Mouse (Mus musculus): ENCODE measurements around the gene Tmpo. TPM values are rescaled to one million over a fixed set of nuclear protein-coding genes. Genes with fewer than 3 reads are reported as not detected.

Tmpo gene
- total and polyA plus RNA-seq, 3 experiments = 13.9 to 40.1 (median 39.8) TPM

DNA sequence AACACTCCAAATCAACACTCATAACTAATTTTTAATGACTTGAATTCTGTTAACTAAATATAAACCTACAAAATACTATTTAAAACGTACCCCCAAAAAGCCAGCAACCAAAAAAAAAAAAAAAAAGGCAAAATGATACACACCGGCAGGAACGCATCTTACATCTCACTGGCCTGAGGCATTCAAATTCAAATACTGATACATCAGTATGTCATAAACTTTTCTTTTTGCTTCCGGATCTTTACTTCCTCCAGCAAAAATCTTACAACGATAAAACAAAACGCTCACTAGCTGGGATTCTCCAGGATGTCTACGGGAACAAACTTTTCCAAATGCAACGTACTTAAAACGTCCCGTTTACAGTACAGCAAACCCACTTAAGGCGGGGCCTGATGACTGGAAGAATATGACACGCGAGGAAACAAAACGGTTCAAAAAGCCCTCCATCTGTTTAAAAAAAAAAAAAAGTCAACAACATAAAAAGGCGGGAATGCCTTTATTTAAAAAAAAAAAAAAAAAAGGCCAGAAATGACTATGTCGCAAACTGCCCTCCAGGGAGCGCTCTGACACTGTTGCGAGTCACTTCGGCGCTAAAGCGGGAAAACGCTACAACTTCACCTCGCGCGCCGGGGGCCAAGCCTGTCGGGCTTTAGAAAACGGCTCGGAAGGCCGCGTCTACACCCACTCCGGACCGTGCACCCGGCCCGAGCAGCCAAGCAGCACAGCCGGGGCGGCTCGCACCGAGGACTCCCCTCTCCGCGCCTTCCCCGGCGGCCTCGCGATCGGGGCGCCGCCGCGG lies 10.8 kb downstream of the Tmpo start:
- Histone ChIP-seq H3K4me3 (peak overlapping the region; percentile 95), H3K27ac (peak overlapping the region; percentile 99), H3K4me1 (ENCODE audit: control insufficient read depth, insufficient read depth, low read length) (peaks cover 7% of the 10 kb centered on the region), H3K36me3 (ENCODE audit: control insufficient read depth, insufficient read depth, low read length) (peaks cover 12% of the 10 kb centered on the region), H3K27me3 (ENCODE audit: control insufficient read depth, insufficient read depth, low read length) (no peaks in the 10 kb centered on the region), H3K9ac (ENCODE audit: low read depth, low read length) (peak overlapping the region; percentile 94), H3K79me2 (replicated peaks; ENCODE audit: control insufficient read depth, insufficient read depth, low read length) (no peaks in the 10 kb centered on the region; the same call in none of the 2 replicates)
- DNase-seq = peak; percentile 86 to 89
- 1% methylated on average over 49 of the region's 50 CpGs for WGBS
- TF ChIP-seq CTCF (IDR thresholded peaks at IDR 0.05) (peak; percentile 88), POLR2A (IDR thresholded peaks at IDR 0.05; ENCODE audit: insufficient read depth, low read depth, low read length) (peak; percentile 52; the same call in 1 of the 2 replicates), EP300 (IDR thresholded peaks at IDR 0.05; ENCODE audit: insufficient read depth, low read depth, low read length) (peak; percentile 66; the same call in 1 of the 2 replicates)
- intact Hi-C loops (cut with DNase I) = loop anchor here (1.0 kb wide), 1 partner anchor 18 kb away; no protein-coding TSS in a partner anchor

DNA sequence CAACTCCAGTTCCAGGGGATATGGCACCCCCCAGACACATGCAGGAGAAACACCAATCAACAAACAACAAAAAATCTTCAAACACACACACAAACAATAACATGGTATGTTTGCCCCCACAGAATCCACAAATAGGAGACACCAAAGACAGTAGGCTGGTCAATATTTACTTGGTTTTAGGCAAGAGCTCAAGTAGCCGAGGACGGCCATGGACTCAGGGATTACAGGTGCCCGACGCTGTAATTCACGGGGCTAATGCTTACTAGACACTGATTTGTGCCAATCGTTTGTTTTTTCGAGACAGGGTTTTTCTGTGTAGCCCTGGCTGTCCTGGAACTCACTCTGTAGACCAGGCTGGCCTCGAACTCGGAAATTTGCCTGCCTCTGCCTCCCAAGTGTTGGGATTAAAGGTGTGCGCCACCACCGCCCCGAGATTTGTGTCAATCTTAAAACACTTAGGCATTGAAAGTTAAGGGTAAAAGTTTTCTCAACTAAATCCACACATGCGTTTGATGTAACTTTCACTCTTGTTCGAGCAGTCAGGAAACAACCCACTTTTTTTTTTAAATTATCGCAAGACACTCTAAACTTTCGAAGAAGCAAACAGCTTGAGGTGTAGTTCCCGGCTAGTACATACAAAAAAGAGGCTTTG lies 11.6 kb downstream of the Tmpo start:
- no peak for TF ChIP-seq EP300 (IDR thresholded peaks at IDR 0.05; ENCODE audit: insufficient read depth, low read depth, low read length)
- no peak for TF ChIP-seq CTCF (IDR thresholded peaks at IDR 0.05)
- TF ChIP-seq POLR2A (IDR thresholded peaks at IDR 0.05; ENCODE audit: insufficient read depth, low read depth, low read length) = no peak
- Histone ChIP-seq H3K79me2 (replicated peaks; ENCODE audit: control insufficient read depth, insufficient read depth, low read length) (no peaks in the 10 kb centered on the region; the same call in none of the 2 replicates), H3K9ac (ENCODE audit: low read depth, low read length) (no peak overlapping the region; the same call in 1 of the 2 replicates), H3K27me3 (ENCODE audit: control insufficient read depth, insufficient read depth, low read length) (no peaks in the 10 kb centered on the region), H3K27ac (no peak overlapping the region), H3K36me3 (ENCODE audit: control insufficient read depth, insufficient read depth, low read length) (peaks cover 18% of the 10 kb centered on the region), H3K4me3 (peak overlapping the region; percentile 95), H3K4me1 (ENCODE audit: control insufficient read depth, insufficient read depth, low read length) (peaks cover 7% of the 10 kb centered on the region)
- no peak for DNase-seq
- intact Hi-C loops (cut with DNase I) = loop anchor here (1.0 to 2.0 kb wide), 2 partner anchors 19 to 67 kb away; no protein-coding TSS in a partner anchor
- 20% methylated on average over 17 of the region's 17 CpGs for WGBS

DNA sequence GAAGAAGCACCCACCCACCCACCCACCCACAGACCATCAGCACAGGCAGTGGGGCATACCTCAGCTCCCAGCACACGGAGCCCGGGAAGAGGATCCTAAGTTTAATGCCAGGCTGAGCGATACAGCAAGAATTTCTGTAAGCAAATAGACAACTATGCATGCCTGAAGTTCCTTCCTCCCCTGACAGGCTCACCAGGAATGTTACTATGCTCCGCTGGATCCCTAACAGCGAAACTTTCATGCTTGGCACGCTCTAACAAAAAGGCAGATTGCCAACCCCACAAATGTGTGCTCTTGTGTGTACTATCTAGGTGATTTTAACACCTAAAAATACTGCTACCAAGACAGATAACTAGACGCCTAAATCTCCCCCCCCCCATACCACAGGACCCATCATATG lies 13.8 kb downstream of the Tmpo start:
- Histone ChIP-seq H3K4me3 (peak overlapping the region; percentile 23; the same call in 1 of the 2 replicates), H3K79me2 (replicated peaks; ENCODE audit: control insufficient read depth, insufficient read depth, low read length) (no peaks in the 10 kb centered on the region; the same call in none of the 2 replicates), H3K4me1 (ENCODE audit: control insufficient read depth, insufficient read depth, low read length) (peaks cover 8% of the 10 kb centered on the region), H3K36me3 (ENCODE audit: control insufficient read depth, insufficient read depth, low read length) (peaks cover 26% of the 10 kb centered on the region), H3K27ac (peak overlapping the region; percentile 8; the same call in 1 of the 2 replicates), H3K9ac (ENCODE audit: low read depth, low read length) (0 out of 2 replicates have a peak overlapping the region, but pooled peaks have one; percentile 16), H3K27me3 (ENCODE audit: control insufficient read depth, insufficient read depth, low read length) (no peaks in the 10 kb centered on the region)
- 8% methylated on average over 7 of the region's 7 CpGs for WGBS
- intact Hi-C loops (cut with DNase I) = no loop called here
- no peak for DNase-seq
- no peak for TF ChIP-seq CTCF (IDR thresholded peaks at IDR 0.05)
- TF ChIP-seq POLR2A (IDR thresholded peaks at IDR 0.05; ENCODE audit: insufficient read depth, low read depth, low read length) = no peak

DNA sequence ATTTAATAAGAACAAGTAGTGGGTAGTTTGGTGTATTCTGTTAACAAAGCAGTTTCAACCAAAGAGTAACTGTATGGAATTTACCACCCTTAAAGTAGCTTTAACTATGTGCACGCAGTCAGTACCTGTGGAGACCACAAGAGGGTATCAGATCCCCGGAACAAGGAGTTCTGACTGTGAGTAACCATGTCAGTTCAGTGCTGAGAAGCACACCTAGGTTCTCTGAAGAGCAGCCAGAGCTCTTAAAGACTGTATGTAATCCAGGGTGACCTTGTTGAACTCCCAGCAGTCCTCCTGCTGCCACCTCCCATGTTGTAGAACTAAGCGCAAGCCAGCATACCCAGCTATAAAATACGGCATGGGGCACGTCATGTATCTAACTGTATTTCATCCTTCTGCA lies 14.2 kb downstream of the Tmpo start:
- WGBS = 26% methylated on average over 5 of the region's 5 CpGs
- Histone ChIP-seq H3K4me1 (ENCODE audit: control insufficient read depth, insufficient read depth, low read length) (peaks cover 8% of the 10 kb centered on the region), H3K36me3 (ENCODE audit: control insufficient read depth, insufficient read depth, low read length) (peaks cover 26% of the 10 kb centered on the region), H3K79me2 (replicated peaks; ENCODE audit: control insufficient read depth, insufficient read depth, low read length) (no peaks in the 10 kb centered on the region; the same call in none of the 2 replicates), H3K4me3 (peak overlapping the region; percentile 23; the same call in 1 of the 2 replicates), H3K9ac (ENCODE audit: low read depth, low read length) (no peak overlapping the region), H3K27me3 (ENCODE audit: control insufficient read depth, insufficient read depth, low read length) (no peaks in the 10 kb centered on the region), H3K27ac (peak overlapping the region; percentile 8; the same call in 1 of the 2 replicates)
- intact Hi-C loops (cut with DNase I) = no loop called here
- TF ChIP-seq EP300 (IDR thresholded peaks at IDR 0.05; ENCODE audit: insufficient read depth, low read depth, low read length) (0 out of 2 replicates have a peak, but pooled peaks have one; percentile 45), CTCF (IDR thresholded peaks at IDR 0.05) (no peak; the same call in 1 of the 2 replicates), POLR2A (IDR thresholded peaks at IDR 0.05; ENCODE audit: insufficient read depth, low read depth, low read length) (no peak)
- peak; percentile 62 for DNase-seq

DNA sequence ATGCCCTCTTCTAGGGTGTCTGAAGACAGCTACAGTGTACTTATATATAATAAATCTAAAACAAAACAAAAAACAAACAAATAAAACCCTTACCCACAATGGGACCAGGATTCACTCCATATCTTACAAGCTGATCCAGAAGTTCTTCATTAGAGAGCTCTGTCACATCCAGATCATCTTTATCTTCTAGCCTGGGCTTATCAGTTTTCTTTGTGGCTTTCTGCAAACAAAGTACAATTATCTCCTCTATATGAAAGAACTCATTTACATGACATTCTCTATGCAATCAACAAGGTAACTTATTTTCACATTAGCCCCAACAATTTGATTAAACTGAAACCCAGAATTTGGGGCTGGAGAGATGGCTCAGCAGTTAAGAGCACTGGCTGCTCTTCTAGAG lies 15.3 kb downstream of the Tmpo start:
- peaks cover 26% of the 10 kb centered on the region for H3K36me3 ChIP-seq (ENCODE audit: control insufficient read depth, insufficient read depth, low read length)

More for the DNA sequence above, 15.3 kb downstream of the Tmpo start:
- no peak overlapping the region for H3K27ac ChIP-seq
- no peak overlapping the region for H3K4me3 ChIP-seq
- no peaks in the 10 kb centered on the region; the same call in none of the 2 replicates for H3K79me2 ChIP-seq (replicated peaks; ENCODE audit: control insufficient read depth, insufficient read depth, low read length)
- H3K4me1 ChIP-seq (ENCODE audit: control insufficient read depth, insufficient read depth, low read length) = peaks cover 8% of the 10 kb centered on the region
- no peak overlapping the region for H3K9ac ChIP-seq (ENCODE audit: low read depth, low read length)
- DNase-seq = no peak
- no peaks in the 10 kb centered on the region for H3K27me3 ChIP-seq (ENCODE audit: control insufficient read depth, insufficient read depth, low read length)
- intact Hi-C loops (cut with DNase I) = no loop called here
- TF ChIP-seq EP300 (IDR thresholded peaks at IDR 0.05; ENCODE audit: insufficient read depth, low read depth, low read length) (no peak), POLR2A (IDR thresholded peaks at IDR 0.05; ENCODE audit: insufficient read depth, low read depth, low read length) (no peak), CTCF (IDR thresholded peaks at IDR 0.05) (no peak)
